Mouse (Mus musculus): ENCODE measurements around the gene Gm4553. TPM values are rescaled to one million over a fixed set of nuclear protein-coding genes. Genes with fewer than 3 reads are reported as not detected.
"Not testable (repeated sequence)": the region's sequence is repeated elsewhere in the genome, so short reads cannot be mapped to it uniquely, and the experiment has no call there.

The Gm4553 gene
- not detected for total RNA-seq (2021)

DNA sequence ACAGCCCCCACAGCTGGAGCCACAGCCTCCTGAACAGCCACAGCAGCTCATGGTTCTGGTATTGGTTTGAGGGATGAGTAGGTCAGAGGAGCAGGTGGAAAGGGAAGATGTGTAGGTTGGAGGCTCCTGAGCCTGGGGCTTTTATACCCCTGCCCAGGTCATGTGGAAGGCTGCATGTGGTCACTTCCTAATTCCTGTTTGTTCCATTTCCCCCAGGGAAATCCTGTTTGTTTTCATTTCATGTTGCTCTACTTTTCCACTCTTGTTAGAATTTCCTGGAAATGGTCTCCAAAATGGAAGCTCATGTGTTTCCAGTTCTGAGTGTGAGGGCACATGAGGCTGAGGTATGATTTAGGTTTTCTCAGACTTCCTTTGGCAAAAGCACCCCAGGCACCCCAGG lies at the start of gene Gm4553:
Gm4553 (minus strand) TSS at position 101 of the 400 bp plus-strand sequence.
- intact Hi-C loops (cut with DNase I); DNase-seq: not testable (repeated sequence)

DNA sequence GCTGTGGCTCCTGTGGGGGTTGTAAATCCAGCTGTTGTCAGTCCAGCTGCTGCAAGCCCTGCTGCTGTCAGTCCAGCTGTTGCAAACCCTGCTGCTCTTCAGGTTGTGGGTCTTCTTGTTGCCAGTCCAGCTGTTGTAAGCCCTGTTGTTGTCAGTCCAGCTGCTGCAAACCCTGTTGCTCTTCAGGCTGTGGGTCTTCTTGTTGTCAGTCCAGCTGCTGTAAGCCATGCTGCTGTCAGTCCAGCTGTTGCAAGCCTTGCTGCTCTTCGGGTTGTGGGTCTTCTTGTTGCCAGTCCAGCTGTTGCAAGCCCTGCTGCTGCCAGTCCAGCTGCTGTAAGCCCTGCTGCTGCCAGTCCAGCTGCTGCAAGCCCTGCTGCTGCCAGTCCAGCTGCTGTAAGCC lies 46.6 kb upstream of the Gm4553 start:
- DNase-seq; intact Hi-C loops (cut with DNase I): not testable (repeated sequence)

DNA sequence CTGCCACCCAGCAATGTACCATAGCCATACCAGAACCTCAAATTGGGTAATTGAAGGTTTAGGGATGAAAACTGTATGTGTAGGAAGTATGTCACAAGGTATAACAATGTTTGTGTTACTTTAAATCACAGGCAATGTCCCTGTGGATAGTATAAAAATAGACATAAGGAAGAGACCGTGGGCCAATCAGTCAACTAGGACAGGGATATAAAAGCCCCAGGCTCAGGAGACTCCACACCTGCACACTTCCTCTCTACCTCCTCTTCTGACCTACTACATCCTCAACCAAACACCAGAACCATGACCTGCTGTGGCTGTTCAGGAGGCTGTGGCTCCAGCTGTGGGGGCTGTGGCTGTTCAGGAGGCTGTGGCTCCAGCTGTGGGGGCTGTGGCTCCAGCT lies 46.0 kb upstream of the Gm4553 start, which contains the start of gene Gm7579:
Gm7579 (plus strand) TSS at position 301 of the 400 bp plus-strand sequence.
- intact Hi-C loops (cut with DNase I): no loop called here
- no peak for DNase-seq

DNA sequence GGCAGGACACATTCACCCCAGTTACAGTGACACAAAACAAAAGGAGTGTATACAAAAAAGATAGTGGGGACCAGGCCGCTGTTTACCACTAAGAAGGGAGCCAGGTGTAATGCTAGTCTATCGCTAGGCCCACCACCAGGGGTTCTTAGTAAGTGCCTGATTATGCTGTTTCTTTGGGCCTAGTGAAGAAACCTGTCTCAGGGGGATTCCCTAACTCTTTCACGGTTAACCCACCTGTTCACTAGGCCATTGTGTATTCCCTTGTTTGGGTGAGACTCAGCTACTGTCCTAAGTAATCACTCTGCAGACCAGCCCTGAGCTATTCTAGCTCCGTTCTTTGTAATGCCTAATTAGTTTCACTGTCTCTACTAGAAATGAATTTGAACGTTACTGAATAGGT lies 41.4 kb upstream of the Gm4553 start:
- intact Hi-C loops (cut with DNase I); DNase-seq: not testable (repeated sequence)

DNA sequence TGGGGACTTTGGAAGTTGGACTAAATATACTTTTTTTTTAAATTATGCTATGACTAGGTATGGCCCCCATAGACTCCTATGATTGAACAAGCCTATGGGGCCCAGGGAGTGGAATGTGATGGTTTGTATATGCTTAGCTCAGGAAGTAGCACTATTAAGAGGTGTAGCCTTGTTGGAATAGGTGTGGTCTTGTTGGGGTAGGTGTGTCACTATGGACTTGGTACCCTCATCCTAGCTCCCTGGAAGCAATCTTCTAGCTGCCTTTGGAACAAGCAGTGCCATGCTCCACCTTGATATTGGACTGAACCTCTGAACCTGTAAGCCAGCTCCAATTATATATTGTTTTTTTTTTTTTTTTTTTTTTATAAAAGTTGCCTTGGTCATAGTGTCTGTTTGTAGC lies 39.9 kb upstream of the Gm4553 start:
- no peak for DNase-seq
- intact Hi-C loops (cut with DNase I): no loop called here

DNA sequence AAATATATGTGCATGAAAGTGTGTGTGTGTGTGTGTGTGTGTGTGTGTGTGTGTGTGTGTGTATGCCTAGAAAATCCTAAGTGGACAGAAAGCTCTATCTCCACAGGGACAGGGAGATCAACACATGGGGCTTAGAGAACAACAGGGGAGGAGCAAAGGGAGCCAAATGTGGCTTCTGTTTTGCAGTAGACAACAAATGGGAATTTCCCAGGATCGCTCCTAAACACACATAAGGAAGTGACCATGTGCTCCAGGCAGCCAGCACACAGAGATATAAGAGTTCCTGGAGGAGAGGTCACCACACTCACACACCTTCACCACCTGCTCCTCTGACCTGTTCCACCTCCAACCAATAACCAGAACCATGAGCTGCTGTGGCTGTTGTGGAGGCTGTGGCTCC lies 35.5 kb upstream of the Gm4553 start, which contains the start of gene Krtap5-3:
Krtap5-3 (plus strand) TSS at position 301 of the 400 bp plus-strand sequence.
- intact Hi-C loops (cut with DNase I): no loop called here
- DNase-seq: no peak

DNA sequence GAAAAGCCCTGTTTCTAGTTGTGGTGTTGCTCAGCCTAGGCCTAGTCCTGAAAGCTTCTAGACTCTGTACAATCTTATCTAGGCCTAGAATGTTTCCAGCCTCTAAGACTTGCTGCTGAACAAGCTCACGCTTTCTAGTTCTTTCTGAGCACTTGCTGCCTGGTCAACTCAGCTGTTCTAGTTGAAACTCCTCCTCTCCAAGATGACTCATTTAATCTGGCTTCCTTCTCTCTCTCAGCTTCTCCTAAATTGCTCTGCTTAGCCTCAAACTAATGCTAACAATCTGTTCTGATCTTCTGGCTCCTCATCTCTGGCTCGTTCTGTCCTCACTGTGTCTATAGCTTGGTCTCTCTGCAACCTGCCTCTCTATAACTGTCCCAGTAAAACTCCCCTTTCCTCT lies 33.2 kb upstream of the Gm4553 start:
- no peak for DNase-seq
- intact Hi-C loops (cut with DNase I): no loop called here

DNA sequence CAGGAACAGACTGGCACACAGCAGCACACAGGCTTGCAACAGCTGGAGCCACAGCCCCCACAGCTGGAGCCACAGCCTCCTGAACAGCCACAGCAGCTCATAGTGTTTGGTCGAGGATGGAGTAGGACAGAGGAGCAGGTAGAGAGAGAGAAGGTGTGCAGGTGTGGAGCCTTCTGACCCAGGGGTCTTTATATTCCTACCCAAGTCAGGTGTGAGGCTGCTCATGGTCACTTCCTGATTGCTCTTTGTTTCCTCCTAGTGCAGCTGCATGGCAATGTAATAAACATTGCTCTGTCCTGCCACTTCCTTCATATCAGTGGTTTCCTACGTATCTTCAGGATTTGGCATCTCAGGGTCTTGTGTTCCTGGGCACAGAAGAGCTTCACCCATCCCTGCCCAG lies 24.8 kb upstream of the Gm4553 start, which contains the start of gene Gm10153:
Gm10153 (minus strand) TSS at position 101 of the 400 bp plus-strand sequence.
- intact Hi-C loops (cut with DNase I): no loop called here
- no peak for DNase-seq

DNA sequence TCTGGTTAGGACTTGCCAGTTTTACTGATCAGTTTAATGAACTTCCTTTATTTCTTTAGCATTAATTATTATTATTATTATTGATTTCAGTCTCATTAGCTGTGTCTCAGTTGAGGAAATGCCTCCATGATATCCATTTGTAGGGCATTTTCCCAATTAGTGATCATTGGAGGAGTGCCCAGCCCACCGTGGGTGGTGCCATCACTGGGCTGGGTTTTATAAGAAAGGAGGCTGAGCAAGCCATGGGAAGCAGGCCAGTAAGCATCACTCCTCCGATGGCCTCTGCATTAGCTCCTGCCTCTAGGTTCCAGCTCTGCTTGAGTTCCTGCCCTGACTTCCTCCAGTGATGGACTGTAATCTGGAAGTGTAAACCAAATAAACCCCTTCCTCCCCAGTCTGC lies 22.6 kb upstream of the Gm4553 start:
- intact Hi-C loops (cut with DNase I): no loop called here
- DNase-seq: peak; percentile 31

DNA sequence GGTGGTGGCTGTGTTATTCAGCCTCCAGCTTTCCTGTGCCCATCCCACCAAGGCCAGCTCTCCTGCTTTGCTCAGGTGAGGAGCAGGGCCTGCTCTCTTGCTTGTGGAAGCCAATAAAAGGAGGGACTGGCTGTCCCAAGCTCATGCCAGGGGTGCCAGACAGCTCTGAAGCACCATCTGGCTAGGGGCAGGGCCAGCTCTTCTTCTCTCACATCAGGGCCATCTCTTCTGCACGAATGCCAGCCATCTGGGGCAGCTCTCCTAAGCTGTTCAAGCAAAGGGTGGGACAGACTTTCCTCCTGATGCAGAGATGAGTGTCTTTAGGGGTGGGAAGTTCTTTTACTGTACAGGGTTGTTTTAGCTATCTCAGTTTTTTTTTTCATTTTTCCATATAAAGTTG lies 15.5 kb upstream of the Gm4553 start:
- intact Hi-C loops (cut with DNase I): no loop called here
- peak; percentile 78 for DNase-seq

DNA sequence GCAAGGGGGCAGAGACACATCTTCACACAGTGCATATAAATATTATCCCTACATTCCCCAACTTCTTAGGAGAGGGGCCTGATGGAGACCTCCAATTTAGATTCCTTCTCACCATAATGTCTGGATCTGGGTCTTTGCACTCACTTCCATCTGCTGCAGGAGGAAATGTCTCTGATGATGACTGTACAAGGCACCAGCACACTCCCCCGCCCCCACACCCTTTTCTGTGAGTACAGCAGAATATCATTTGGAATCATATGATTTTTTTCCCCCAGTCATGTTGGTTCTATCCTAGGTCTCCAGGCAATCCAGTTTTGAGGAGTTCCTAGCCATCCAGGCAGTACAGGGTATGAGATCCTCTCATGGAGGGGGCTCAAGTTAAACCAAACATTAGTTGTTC lies 13.1 kb upstream of the Gm4553 start:
- DNase-seq: no peak
- intact Hi-C loops (cut with DNase I): no loop called here

DNA sequence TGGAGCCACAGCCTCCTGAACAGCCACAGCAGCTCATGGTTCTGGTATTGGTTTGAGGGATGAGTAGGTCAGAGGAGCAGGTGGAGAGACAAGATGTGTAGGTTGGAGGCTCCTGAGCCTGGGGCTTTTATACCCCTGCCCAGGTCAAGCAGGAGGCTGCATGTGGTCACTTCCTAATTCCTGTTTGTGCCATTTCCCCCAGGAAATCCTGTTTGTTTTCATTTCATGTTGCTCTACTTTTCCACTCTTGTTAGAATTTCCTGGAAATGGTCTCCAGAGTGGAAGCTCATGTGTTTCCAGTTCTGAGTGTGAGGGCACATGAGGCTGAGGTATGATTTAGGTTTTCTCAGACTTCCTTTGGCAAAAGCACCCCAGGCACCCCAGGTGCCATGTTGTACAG lies 10.4 kb upstream of the Gm4553 start, which contains the start of gene Krtap5-2:
Krtap5-2 (minus strand) TSS at position 101 of the 400 bp plus-strand sequence.
- intact Hi-C loops (cut with DNase I); DNase-seq: not testable (repeated sequence)

DNA sequence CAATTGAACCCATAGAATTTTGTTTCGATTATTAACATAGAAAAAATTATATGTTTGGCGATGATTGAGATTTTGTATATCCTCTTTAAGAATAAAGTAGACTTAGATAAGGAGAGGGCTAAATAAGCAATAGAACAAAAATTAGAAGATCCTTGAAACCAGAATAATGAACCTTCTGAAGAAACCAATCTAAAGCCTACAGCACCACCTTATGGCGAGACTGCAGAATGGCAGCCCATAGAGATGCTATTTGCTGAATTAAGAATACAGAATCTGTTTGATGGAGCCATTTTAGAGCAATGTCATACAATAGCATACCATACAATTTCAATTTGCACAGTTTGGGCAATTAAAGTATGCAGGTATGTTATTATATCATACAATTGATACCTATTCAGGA lies 4.3 kb upstream of the Gm4553 start:
- intact Hi-C loops (cut with DNase I): no loop called here
- DNase-seq: no peak

DNA sequence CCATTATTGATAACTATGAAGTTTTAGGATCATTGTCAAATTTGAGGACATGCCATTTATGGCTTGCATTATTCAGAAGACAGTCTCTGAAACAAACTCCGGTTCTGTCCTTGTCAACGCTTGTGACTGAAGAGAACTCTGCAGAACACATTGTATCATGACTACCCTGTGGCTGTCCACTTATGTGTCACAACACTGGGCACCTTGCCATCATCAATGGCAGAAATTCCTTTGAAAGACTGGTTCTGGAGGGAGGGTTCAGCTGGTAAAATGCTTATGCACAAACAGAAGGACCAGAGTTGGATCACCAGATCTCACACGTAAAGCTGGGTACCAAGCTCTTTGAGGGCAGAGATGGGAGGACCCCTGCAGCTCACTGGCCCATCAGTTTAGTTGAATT lies 6.2 kb downstream of the Gm4553 start:
- intact Hi-C loops (cut with DNase I): no loop called here
- no peak for DNase-seq

DNA sequence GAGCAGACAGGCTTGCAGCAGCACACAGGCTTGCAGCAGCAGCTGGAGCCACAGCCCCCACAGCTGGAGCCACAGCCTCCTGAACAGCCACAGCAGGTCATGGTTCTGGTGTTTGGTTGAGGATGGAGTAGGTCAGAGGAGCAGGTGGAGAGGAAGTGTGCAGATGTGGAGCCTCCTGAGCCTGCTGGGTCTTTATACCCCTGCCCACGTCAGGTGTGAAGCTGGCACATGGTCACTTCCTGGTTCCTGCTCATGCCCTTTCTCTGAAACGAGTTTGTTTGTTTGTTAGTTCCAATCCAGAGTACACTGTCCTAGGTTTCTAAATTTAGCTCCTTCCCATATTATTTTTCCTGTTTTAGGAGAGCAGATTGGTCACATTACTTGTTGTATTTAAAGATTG lies 8.5 kb downstream of the Gm4553 start, which contains the start of gene Gm29735:
Gm29735 (minus strand) TSS at position 101 of the 400 bp plus-strand sequence.
- DNase-seq; intact Hi-C loops (cut with DNase I): not testable (repeated sequence)

DNA sequence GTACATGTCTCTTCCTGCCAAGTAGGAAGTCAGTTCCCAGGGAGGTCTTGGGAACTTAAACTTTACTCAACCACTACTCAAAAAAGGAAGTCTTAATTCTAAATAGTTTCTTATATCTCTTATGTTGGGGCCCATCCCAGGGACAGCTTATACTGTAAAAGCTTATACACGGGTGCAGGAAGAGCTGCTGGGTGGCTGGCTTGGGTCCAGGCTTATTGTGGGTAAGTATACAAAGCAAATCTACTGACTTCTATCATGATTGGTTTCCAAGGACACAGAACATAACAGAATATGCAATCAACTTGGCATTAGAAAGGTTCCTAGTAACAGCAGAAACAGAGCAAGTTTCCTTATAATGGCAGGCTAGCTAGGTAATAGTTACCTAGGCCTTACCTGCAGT lies 10.2 kb downstream of the Gm4553 start:
- intact Hi-C loops (cut with DNase I): no loop called here
- no peak for DNase-seq

DNA sequence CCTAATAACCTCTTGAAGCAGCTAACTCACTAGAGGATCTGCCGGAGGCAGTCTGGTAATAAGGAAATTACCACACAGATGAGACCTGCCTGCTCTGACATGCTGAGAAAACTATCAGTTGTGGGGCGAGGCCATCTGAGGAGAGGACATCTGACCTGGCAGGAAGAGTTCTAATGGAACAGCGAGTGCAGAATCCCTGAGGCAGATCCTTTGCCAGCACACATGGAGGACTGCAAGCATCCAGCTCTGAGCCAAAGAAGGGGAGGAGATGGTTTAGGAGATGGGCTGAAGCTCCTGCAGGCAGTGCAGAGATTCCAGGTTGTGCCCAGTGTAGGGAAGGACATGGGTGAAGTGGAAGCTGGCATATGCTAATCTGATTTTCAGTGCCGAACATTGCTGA lies 13.3 kb downstream of the Gm4553 start:
- intact Hi-C loops (cut with DNase I): no loop called here
- DNase-seq: no peak

DNA sequence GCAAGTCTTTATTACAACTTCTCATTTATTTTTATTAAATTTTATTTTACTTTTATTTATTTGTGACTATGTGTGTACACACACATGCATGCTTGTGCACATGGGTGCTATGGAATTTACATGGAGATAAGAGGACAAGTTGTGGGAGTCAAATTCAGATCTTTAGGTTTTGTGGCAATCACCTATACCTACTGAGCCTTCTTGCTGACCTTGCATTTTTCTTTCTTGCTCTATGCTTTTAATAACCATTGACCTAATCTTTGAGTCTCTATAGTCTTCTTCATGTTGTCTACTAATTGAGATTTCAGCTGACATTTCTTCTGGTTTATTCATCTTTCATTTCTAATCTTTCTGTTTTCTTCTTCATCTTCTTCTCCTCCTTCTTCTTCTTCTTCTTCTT lies 16.9 kb downstream of the Gm4553 start:
- DNase-seq: no peak
- intact Hi-C loops (cut with DNase I): loop anchor here (10.0 kb wide), 1 partner anchor 96 kb away; the partner anchor contains the start of gene Gm40460

DNA sequence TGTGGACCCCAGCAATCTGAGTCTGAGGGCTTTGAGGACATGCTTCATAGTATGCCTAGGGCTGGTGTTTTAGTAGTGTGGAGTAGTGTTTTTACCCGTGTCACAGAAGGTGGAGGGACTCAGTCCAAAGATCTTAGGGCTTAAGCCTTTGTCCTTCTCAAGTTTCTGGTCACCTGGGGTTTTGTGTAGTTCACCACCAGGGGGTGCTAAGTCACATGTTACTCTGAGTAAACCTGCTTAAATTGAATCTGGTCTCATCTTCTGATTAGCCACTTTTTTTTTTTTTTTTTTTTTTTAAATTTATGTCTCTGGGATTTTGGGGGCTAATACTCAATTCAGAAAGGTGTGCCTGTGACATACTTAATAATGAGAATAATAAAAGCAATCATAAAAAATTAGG lies 19.5 kb downstream of the Gm4553 start:
- peak; percentile 56 for DNase-seq
- intact Hi-C loops (cut with DNase I): loop anchor here (10.0 kb wide), 1 partner anchor 99 kb away; the partner anchor contains the start of gene Gm40460

DNA sequence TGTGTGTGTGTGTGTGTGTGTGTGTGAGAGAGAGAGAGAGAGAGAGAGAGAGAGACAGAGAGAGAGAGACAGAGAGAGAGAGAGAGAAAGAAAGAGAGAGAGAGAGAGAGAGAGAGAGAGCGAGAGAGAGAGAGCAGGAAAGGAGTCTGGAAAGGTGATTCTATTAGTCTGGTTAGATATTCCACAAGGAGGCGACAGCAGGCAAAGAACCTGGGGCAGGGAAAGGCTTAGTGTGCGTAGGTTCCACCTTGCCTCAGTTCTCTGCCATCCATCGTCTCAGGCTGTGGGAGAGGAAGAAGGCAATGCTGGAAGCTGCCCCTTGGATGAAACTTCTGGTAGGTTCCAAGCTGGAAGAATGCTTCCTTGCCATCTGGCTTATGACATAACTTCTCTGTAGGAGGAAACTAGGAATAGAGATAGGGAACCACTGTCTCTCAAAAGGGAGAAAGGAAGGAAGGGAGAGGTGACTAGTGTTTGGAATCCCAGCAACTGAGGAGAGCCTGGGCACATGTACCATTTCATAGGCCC lies 20.1 kb downstream of the Gm4553 start:
- no peak for DNase-seq
- intact Hi-C loops (cut with DNase I): loop anchor here (10.0 kb wide), 1 partner anchor 99 kb away; the partner anchor contains the start of gene Gm40460

DNA sequence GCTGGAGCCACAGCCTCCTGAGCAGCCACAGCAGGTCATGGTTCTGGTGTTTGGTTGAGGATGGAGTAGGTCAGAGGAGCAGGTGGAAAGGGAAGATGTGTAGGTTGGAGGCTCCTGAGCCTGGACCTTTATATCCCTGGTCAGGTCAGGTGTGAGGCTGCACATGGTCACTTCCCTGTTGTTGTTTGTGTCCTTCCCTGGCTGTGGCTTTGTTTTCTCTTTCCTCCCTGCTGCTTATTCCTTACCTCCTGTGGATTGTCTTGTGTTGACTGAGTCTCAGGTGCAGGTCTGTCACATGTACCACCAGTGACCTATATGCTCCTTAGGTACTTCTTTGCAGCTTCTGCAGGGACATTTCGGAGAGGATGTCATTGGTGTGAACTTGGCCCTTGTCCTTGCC lies 21.0 kb downstream of the Gm4553 start, which contains the start of gene Gm45337:
Gm45337 (minus strand) TSS at position 101 of the 400 bp plus-strand sequence.
- intact Hi-C loops (cut with DNase I): loop anchor here (10.0 kb wide), 1 partner anchor 100 kb away; the partner anchor contains the start of gene Gm40460
- no peak for DNase-seq

DNA sequence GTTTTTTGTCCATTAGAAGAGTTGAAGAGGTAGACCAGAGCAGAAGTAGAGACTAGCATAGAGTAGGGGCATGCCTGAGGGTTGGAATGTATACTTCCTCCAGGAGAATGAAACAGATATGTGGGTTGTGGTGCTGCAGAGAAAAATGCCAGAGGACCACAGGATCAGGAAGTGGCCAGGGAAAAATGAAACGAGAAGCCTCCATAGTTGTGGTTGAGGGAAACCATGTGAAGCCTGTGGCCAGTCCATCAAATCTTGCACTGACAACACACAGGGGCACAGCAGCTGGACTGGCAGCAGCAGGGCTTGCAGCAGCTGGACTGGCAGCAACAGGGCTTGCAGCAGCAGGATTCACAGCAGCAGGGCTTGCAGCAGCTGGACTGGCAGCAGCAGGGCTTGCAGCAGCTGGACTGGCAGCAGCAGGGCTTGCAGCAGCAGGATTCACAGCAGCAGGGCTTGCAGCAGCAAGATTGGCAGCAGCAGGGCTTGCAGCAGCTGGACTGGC lies 22.0 kb downstream of the Gm4553 start:
- intact Hi-C loops (cut with DNase I): loop anchor here (10.0 kb wide), 1 partner anchor 101 kb away; the partner anchor contains the start of gene Gm40460

More for the DNA sequence above, 22.0 kb downstream of the Gm4553 start:
- not testable (repeated sequence) for DNase-seq

All from left cerebral cortex, postnatal 4 days (tissue).